Mouse (Mus musculus) hindbrain, postnatal 0 days (tissue): ENCODE measurements at regions not wholly inside any gene's neighbourhood (a gene's known extent, or its start where the extent isn't known, plus 50 kb on each side); places are given as distances from the start of the nearest gene placed in this dataset.

Source experiments
- ATAC-seq: fragments of 200-750 bp; cut with Nextera tagmentation; 2 replicates; pipeline ENCODE4 v1.8.0; 2017; ENCODE audit warnings: mild to moderate bottlenecking, moderate TSS enrichment, moderate library complexity
- DNase-seq: peaks from one replicate; pipeline ENCODE4 v3.0.0-alpha.2; 2015; ENCODE audit warnings: low spot score
- H3K27ac ChIP-seq: fragments of 300-500 bp; sonication (generic); 2 replicates; pipeline ENCODE4 v1.5.1; 2014; ENCODE audit warnings: mild to moderate bottlenecking
- H3K27me3 ChIP-seq: fragments of 300-500 bp; sonication (generic); 2 replicates; pipeline ENCODE4 v1.6.1; 2014; ENCODE audit warnings: low read length, mixed read lengths; ENCODE audit not compliant: insufficient read depth
- H3K36me3 ChIP-seq: fragments of 300-500 bp; sonication (generic); 2 replicates; pipeline ENCODE4 v1.6.1; 2014; ENCODE audit warnings: low read length, mixed read lengths; ENCODE audit not compliant: insufficient read depth
- H3K4me1 ChIP-seq: fragments of 300-500 bp; sonication (generic); 2 replicates; pipeline ENCODE4 v1.6.1; 2014; ENCODE audit warnings: antibody characterized with exemption, low read length, mixed read lengths; ENCODE audit not compliant: insufficient read depth
- H3K4me2 ChIP-seq: fragments of 300-500 bp; sonication (generic); 2 replicates; pipeline ENCODE4 v1.6.1; 2014; ENCODE audit warnings: low read depth, mild to moderate bottlenecking, low read length, moderate library complexity, mixed read lengths
- H3K4me3 ChIP-seq: fragments of 300-500 bp; sonication (generic); 2 replicates; pipeline ENCODE4 v1.5.1; 2014; ENCODE audit warnings: low read length
- H3K9ac ChIP-seq: fragments of 300-500 bp; sonication (generic); replicated peaks from 2 replicates; pipeline ENCODE4 v1.6.1; 2014; ENCODE audit warnings: mild to moderate bottlenecking, low read length, moderate library complexity, mixed read lengths
- H3K9me3 ChIP-seq: fragments of 300-500 bp; sonication (generic); 2 replicates; pipeline ENCODE4 v1.6.1; 2016; ENCODE audit warnings: low read length, mixed read lengths
- CTCF ChIP-seq: IDR thresholded peaks from 2 replicates; pipeline ENCODE4 v1.5.1; 2016; ENCODE audit warnings: antibody characterized with exemption, control low read depth, low read depth
- WGBS: fragments of 180-500 bp; shearing (Covaris S2); extraction: QIAGEN DNeasy Blood & Tissue Kit; methylation state at CpG from one replicate; pipeline ENCODE4 v1.1.7; 2014; 5-methylcytosine and 5-hydroxymethylcytosine counted together

DNA sequence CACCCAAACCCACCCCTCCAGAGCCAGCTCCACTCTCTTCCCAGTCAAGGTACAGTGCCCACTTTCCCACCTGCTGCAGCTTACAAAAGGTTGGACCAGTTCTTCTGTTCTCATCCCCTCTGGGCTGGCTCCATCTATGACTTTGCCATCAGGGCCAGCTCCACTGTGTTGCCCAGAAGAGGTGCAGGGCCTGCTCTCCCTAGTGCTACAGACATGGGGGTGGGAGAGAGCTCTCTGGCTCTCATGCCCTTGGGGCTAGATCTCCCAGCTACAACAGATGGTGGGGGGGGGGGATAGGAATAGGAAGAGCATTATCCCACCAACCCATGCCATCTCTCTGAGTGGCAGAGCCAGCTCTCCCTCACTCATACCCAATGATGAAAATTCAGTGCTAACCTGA, 219.6 kb upstream of the G2e3 start:
- DNase-seq (no peak), ATAC-seq (no peak)
- Histone ChIP-seq H3K36me3 (no peaks in the 10 kb centered on the region), H3K27me3 (no peaks in the 10 kb centered on the region), H3K4me3 (no peak overlapping the region), H3K9ac (no peak overlapping the region), H3K27ac (no peak overlapping the region), H3K4me2 (no peak overlapping the region), H3K4me1 (no peaks in the 10 kb centered on the region), H3K9me3 (no peaks in the 10 kb centered on the region)
- TF ChIP-seq CTCF = no peak

DNA sequence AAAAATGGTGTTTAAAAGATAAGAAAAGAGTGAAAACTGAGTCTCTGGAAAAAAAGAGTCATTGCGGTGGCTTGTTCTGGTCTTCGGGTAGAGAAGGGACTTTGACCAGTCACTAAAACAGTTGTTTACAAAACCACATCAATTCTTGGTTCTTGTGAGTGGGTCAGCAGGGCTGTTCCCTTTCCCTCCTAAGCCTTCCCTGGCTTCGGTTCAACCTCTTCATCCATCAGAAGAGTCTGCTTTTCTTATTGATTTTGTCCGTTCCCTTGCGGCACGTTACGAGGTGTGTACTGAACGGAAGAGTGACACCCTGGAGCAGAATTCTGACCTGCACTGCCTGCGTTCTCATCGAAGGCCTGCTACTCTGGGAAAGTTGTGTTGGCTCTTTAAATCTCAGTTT, 229.1 kb upstream of the G2e3 start:
- Histone ChIP-seq H3K4me1 (no peaks in the 10 kb centered on the region), H3K4me3 (no peak overlapping the region), H3K9me3 (no peaks in the 10 kb centered on the region), H3K36me3 (no peaks in the 10 kb centered on the region), H3K27me3 (no peaks in the 10 kb centered on the region), H3K9ac (no peak overlapping the region), H3K4me2 (0 out of 2 replicates have a peak overlapping the region, but pooled peaks have one; percentile 37), H3K27ac (peak overlapping the region; percentile 71)
- ATAC-seq (no peak), DNase-seq (no peak)
- 57% methylated on average over 10 of the region's 10 CpGs for WGBS
- no peak for TF ChIP-seq CTCF

DNA sequence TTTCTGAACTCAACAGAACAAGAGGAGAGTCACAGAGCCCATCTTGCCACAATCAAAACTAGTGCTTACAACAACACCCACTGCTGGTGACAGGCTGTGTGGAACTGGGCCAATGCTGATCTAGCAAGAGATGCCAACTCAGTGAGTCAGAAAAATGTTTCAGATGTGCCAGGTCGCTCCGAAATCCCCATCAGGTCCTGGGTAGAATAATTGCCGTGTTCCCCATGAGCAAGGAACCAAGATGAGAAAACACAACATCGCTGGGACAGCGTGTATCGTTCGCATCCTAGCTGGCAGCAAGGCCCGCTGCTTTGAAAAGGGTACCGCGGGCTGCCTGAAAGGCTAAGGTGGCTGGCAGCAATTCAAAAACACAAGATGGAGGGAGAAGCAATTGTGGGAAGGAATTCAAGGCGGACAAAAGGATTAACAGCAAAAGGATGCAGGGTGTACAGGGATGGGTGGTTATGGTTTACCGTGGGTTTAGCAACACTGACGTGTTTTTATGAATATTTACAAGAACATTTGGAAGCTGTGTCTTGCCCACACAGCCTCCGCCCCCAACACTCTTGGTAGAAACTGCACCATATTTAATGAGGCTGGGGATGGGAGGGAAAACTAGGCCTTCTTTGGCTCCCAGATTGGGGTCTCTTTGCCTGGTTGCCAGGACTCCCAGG, 229.7 kb upstream of the G2e3 start:
- 42% methylated on average over 14 of the region's 14 CpGs for WGBS
- Histone ChIP-seq H3K4me3 (no peak overlapping the region), H3K36me3 (no peaks in the 10 kb centered on the region), H3K4me2 (peak overlapping the region; percentile 37), H3K9ac (no peak overlapping the region), H3K9me3 (no peaks in the 10 kb centered on the region), H3K4me1 (no peaks in the 10 kb centered on the region), H3K27me3 (no peaks in the 10 kb centered on the region), H3K27ac (peak overlapping the region; percentile 71)
- ATAC-seq (peak; percentile 96), DNase-seq (peak; percentile 94)
- peak; percentile 31 for TF ChIP-seq CTCF

DNA sequence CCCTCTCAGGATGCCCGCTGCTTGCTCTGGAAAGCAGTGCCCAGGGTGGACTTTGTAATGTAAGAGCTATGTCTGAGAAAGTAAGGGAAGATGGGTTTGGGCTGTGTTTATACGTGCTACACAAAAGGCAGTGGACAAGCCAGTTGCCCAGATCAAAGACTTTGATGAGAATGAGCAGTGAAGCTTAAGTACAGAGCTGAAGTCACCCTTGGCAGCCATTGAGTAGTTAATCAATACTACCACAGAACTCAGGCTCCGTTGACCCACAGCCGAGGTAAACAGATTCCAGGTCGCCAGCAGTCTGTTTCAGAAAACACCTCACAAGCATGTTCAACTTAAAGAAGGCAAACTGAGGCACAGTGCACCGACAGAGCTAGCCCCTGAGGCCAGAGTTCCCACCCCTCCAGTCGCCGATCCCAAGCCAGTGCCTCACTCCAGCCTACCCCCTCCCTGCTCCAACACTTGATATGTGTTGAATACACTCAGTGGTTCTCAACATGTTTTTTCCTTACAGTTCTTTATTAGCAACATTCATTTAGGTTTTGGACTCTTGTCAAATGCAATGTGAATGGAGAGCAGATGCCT, 230.3 kb upstream of the G2e3 start:
- Histone ChIP-seq H3K4me1 (no peaks in the 10 kb centered on the region), H3K27me3 (no peaks in the 10 kb centered on the region), H3K4me2 (peak overlapping the region; percentile 37), H3K27ac (peak overlapping the region; percentile 71), H3K9me3 (no peaks in the 10 kb centered on the region), H3K4me3 (no peak overlapping the region), H3K36me3 (no peaks in the 10 kb centered on the region), H3K9ac (no peak overlapping the region)
- WGBS = 40% methylated on average over 8 of the region's 8 CpGs
- ATAC-seq (peak; percentile 90), DNase-seq (no peak)
- TF ChIP-seq CTCF = no peak

DNA sequence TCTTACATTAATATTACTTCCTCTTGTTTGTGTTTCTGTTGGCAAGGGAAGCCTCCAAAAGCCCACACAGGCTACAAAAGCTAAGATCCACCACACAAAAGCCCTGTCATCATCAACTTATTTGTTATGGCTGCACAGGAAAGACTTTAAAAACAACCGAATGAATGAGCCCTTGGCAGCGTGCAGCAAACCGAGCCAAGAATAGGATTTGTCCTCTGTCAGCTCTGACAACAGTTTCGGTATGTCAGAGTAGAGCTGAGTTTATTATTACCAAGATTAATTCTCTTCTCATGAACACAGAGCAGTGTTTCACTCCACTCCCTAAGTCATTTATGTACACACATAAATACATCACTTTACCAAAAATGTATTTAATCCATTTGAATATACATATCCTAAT, 236.1 kb upstream of the G2e3 start:
- Histone ChIP-seq H3K4me2 (no peak overlapping the region), H3K27ac (no peak overlapping the region), H3K4me3 (no peak overlapping the region), H3K9ac (no peak overlapping the region), H3K4me1 (no peaks in the 10 kb centered on the region), H3K27me3 (no peaks in the 10 kb centered on the region), H3K36me3 (no peaks in the 10 kb centered on the region), H3K9me3 (no peaks in the 10 kb centered on the region)
- WGBS = 14% methylated on average over 4 of the region's 4 CpGs
- TF ChIP-seq CTCF = no peak
- DNase-seq (no peak), ATAC-seq (no peak)

DNA sequence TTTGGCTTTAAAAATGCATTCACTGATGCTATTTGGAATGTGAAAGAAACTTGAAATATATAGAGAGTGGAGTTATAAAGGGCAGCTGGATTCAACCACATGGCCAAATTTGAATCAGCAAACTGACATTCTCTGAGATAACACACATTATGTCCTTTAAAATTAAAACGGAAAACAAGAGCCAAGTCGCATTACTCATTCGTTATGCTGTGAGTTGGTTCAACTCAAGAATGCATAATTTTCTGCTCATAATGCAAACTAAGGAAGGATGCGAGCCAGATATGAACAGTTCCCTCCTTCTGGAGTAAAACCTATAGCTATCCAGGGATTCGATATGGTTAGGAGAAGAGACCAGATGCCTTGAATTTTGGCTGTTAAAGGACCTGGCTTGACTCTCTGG, 239.8 kb upstream of the G2e3 start:
- Histone ChIP-seq H3K9me3 (no peaks in the 10 kb centered on the region), H3K9ac (no peak overlapping the region), H3K27me3 (no peaks in the 10 kb centered on the region), H3K36me3 (no peaks in the 10 kb centered on the region), H3K4me1 (no peaks in the 10 kb centered on the region), H3K4me3 (no peak overlapping the region), H3K4me2 (no peak overlapping the region), H3K27ac (no peak overlapping the region)
- no peak for ATAC-seq
- WGBS = 78% methylated on average over 5 of the region's 5 CpGs
- TF ChIP-seq CTCF = no peak
- no peak for DNase-seq

DNA sequence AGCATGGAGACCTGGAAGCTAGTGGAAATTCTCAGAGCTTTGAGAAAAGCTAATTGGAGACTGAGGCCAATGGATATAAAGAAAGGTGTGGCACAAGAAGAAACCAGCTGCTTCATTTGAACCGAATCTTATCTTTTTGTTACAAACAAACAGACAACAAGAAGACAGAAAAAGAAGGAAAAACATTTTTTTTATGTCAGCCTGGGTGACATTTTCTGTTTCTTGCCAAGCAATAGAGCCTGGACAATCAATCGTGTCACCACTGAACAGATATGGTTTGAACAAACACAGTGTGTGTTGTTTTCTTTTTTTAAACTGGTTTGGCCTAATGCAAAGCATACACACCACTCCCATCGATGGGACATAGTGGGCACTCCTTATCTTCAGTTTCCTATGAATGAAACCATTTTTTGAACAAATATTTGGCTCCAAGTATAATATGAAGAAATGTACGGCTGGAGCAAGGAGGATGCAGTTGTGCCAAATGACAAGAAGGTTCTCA, 244.3 kb upstream of the G2e3 start:
- H3K27ac ChIP-seq = no peak overlapping the region
- ATAC-seq = no peak
- no peaks in the 10 kb centered on the region for H3K27me3 ChIP-seq
- no peak overlapping the region for H3K4me3 ChIP-seq
- H3K9ac ChIP-seq = no peak overlapping the region
- no peaks in the 10 kb centered on the region for H3K4me1 ChIP-seq
- no peak for DNase-seq
- WGBS = 86% methylated on average over 4 of the region's 4 CpGs
- no peak overlapping the region for H3K4me2 ChIP-seq
- H3K9me3 ChIP-seq = no peaks in the 10 kb centered on the region
- no peak for TF ChIP-seq CTCF
- no peaks in the 10 kb centered on the region for H3K36me3 ChIP-seq
